Mouse (Mus musculus): ENCODE measurements around the gene Eif4g1.

DNA sequence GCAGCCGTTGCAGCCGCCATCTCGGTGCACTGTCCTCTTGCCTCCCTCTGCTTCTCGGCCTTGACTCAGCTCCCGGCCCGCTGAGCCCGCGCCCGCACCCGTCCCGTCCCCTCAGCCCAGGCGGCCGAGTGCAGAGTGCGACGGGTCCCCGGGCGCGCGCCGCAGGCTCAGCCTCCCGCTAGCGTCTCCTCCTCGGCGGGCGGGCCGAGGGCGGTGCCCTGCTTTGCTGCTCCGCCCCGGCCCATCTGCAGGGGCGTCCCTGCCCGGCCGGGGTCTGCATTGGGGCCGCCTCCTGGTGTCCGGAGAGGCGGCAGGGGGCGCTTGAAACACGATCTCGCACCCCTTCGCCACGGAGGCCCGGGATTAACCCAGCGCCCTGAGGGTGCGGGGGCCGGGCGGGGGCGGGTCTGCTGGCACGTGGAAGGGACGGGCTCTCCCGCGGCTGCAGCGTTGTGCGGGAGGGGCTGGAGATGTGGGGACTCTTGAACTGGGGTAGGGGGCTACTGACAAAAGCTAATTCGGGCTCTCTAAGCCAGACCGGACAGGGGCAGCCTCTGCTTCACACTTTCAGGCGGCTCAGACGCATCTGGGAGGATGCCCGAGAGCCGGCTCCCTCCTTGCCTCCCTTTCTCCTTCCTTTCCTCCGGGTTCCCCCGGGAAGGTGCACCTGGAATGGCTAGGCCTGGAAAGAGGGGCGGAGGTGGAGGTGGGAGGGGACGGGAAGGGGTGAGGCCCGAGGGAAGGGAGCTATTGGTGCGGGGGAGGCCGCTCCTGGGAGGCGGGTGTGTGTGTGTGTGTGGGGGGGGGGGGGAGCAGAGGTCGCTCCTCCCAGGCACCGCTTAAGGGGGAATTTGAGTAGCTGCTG is 48.1 kb downstream of the Eif4g1 start:
- TF ChIP-seq CTCF (IDR thresholded peaks at IDR 0.05; ENCODE audit: low read depth, low read length) (no peak), GATA1 (IDR thresholded peaks at IDR 0.05; ENCODE audit: borderline replicate concordance, low read length) (no peak), GATA2 (IDR thresholded peaks at IDR 0.05; ENCODE audit: borderline replicate concordance, low read depth, low read length) (no peak)
